Mouse (Mus musculus): ENCODE data around the gene Vopp1. TPM values are rescaled to one million over a fixed set of nuclear protein-coding genes. Genes with fewer than 3 reads are reported as not detected.
"Not testable (repeated sequence)": the region's sequence is repeated elsewhere in the genome, so short reads cannot be mapped to it uniquely, and the experiment has no call there.

Gene Vopp1
- polyA plus RNA-seq (2014; fragmentation: Nextera tagmentation; extraction: Ambion mirVana) = 102 and 109 TPM in 2 replicates

GRCm38 (mm10) chr6:57824422-57825258 is at the start of gene Vopp1:
Gene Vopp1, minus strand, starts transcription at chr6:57825159.
- H3K4me2 ChIP-seq (ENCODE audit: low read length) = peak within 1 kb of the TSS; percentile 62
- no peaks in the 10 kb centered on the region for H3K36me3 ChIP-seq (ENCODE audit: control insufficient read depth, insufficient read depth, low read length)
- H3K4me3 ChIP-seq (replicated peaks; ENCODE audit: low read depth, low read length) = peak within 1 kb of the TSS; percentile 95
- H3K9me3 ChIP-seq (ENCODE audit: control insufficient read depth, low read length) = no peaks in the 10 kb centered on the region
- DNase-seq = peak; percentile 94
- no peaks in the 10 kb centered on the region for H3K27me3 ChIP-seq (ENCODE audit: control insufficient read depth, insufficient read depth, low read length)
- H3K4me1 ChIP-seq (ENCODE audit: control insufficient read depth, insufficient read depth, low read length) = peaks cover 12% of the 10 kb centered on the region
- ATAC-seq (ENCODE audit: low FRiP score, low TSS enrichment) = peak; percentile 90
- H3K27ac ChIP-seq (replicated peaks; ENCODE audit: low read depth, low read length) = peak within 1 kb of the TSS; percentile 97
- H3K9ac ChIP-seq (replicated peaks; ENCODE audit: low read length) = peak within 1 kb of the TSS; percentile 99
- under 1% methylated on average over 87 of the region's 87 CpGs for WGBS

- Histone ChIP-seq H3K9me3 (ENCODE audit: control insufficient read depth, low read length) (no peaks in the 10 kb centered on the region), H3K27me3 (ENCODE audit: control insufficient read depth, insufficient read depth, low read length) (no peaks in the 10 kb centered on the region), H3K27ac (replicated peaks; ENCODE audit: low read depth, low read length) (no peak overlapping the region), H3K4me1 (ENCODE audit: control insufficient read depth, insufficient read depth, low read length) (no peaks in the 10 kb centered on the region), H3K9ac (replicated peaks; ENCODE audit: low read length) (no peak overlapping the region), H3K4me3 (replicated peaks; ENCODE audit: low read depth, low read length) (no peak overlapping the region), H3K4me2 (ENCODE audit: low read length) (no peak overlapping the region), H3K36me3 (ENCODE audit: control insufficient read depth, insufficient read depth, low read length) (no peaks in the 10 kb centered on the region)
- peak; percentile 87 for ATAC-seq (ENCODE audit: low FRiP score, low TSS enrichment)
- WGBS = 56% methylated on average over 6 of the region's 6 CpGs
- peak; percentile 84 for DNase-seq
These were observed 34.4 kb upstream of the Vopp1 start for GRCm38 (mm10) chr6:57859043-57860042.

- not testable (repeated sequence) for ATAC-seq (ENCODE audit: low FRiP score, low TSS enrichment); H3K9me3 ChIP-seq (ENCODE audit: control insufficient read depth, low read length); H3K36me3 ChIP-seq (ENCODE audit: control insufficient read depth, insufficient read depth, low read length); H3K4me3 ChIP-seq (replicated peaks; ENCODE audit: low read depth, low read length); H3K27ac ChIP-seq (replicated peaks; ENCODE audit: low read depth, low read length); H3K27me3 ChIP-seq (ENCODE audit: control insufficient read depth, insufficient read depth, low read length); H3K9ac ChIP-seq (replicated peaks; ENCODE audit: low read length); DNase-seq; H3K4me2 ChIP-seq (ENCODE audit: low read length); H3K4me1 ChIP-seq (ENCODE audit: control insufficient read depth, insufficient read depth, low read length)
- 85% methylated on average over 5 of the region's 5 CpGs for WGBS
These were observed 26.2 kb upstream of the Vopp1 start for GRCm38 (mm10) chr6:57851177-57851576.

- Histone ChIP-seq H3K27ac (replicated peaks; ENCODE audit: low read depth, low read length) (no peak within 1 kb of the TSS), H3K9ac (replicated peaks; ENCODE audit: low read length) (no peak within 1 kb of the TSS), H3K27me3 (ENCODE audit: control insufficient read depth, insufficient read depth, low read length) (no peaks in the 10 kb centered on the region), H3K9me3 (ENCODE audit: control insufficient read depth, low read length) (no peaks in the 10 kb centered on the region), H3K36me3 (ENCODE audit: control insufficient read depth, insufficient read depth, low read length) (no peaks in the 10 kb centered on the region), H3K4me1 (ENCODE audit: control insufficient read depth, insufficient read depth, low read length) (no peaks in the 10 kb centered on the region), H3K4me2 (ENCODE audit: low read length) (no peak within 1 kb of the TSS), H3K4me3 (replicated peaks; ENCODE audit: low read depth, low read length) (no peak within 1 kb of the TSS)
- 69% methylated on average over 1 of the region's 1 CpGs for WGBS
- DNase-seq (no peak), ATAC-seq (ENCODE audit: low FRiP score, low TSS enrichment) (no peak)
These were observed 25.3 kb upstream of the Vopp1 start, which contains the start of gene Vmn1r21 for GRCm38 (mm10) chr6:57850286-57850685. Gene Vmn1r21, minus strand, starts transcription at chr6:57850343.

GRCm38 (mm10) chr6:57839693-57840408 is 14.9 kb upstream of the Vopp1 start:
- Histone ChIP-seq H3K9me3 (ENCODE audit: control insufficient read depth, low read length) (no peaks in the 10 kb centered on the region), H3K27ac (replicated peaks; ENCODE audit: low read depth, low read length) (no peak overlapping the region), H3K9ac (replicated peaks; ENCODE audit: low read length) (no peak overlapping the region), H3K4me2 (ENCODE audit: low read length) (no peak overlapping the region), H3K4me1 (ENCODE audit: control insufficient read depth, insufficient read depth, low read length) (no peaks in the 10 kb centered on the region), H3K27me3 (ENCODE audit: control insufficient read depth, insufficient read depth, low read length) (no peaks in the 10 kb centered on the region), H3K36me3 (ENCODE audit: control insufficient read depth, insufficient read depth, low read length) (no peaks in the 10 kb centered on the region), H3K4me3 (replicated peaks; ENCODE audit: low read depth, low read length) (no peak overlapping the region)
- WGBS = 76% methylated on average over 2 of the region's 2 CpGs
- DNase-seq = no peak
- no peak for ATAC-seq (ENCODE audit: low FRiP score, low TSS enrichment)

GRCm38 (mm10) chr6:57825259-57825715 is 328 bp upstream of the Vopp1 start:
- Histone ChIP-seq H3K9me3 (ENCODE audit: control insufficient read depth, low read length) (no peaks in the 10 kb centered on the region), H3K4me1 (ENCODE audit: control insufficient read depth, insufficient read depth, low read length) (peaks cover 12% of the 10 kb centered on the region), H3K4me3 (replicated peaks; ENCODE audit: low read depth, low read length) (peak overlapping the region; percentile 95), H3K9ac (replicated peaks; ENCODE audit: low read length) (peak overlapping the region; percentile 99), H3K27ac (replicated peaks; ENCODE audit: low read depth, low read length) (peak overlapping the region; percentile 97), H3K36me3 (ENCODE audit: control insufficient read depth, insufficient read depth, low read length) (no peaks in the 10 kb centered on the region), H3K4me2 (ENCODE audit: low read length) (peak overlapping the region; percentile 62), H3K27me3 (ENCODE audit: control insufficient read depth, insufficient read depth, low read length) (no peaks in the 10 kb centered on the region)
- DNase-seq = no peak
- WGBS = 8% methylated on average over 5 of the region's 5 CpGs
- ATAC-seq (ENCODE audit: low FRiP score, low TSS enrichment) = no peak; the same call in 1 of the 2 replicates

- WGBS = 41% methylated on average over 3 of the region's 3 CpGs
- DNase-seq (peak; percentile 7), ATAC-seq (ENCODE audit: low FRiP score, low TSS enrichment) (no peak)
- no peaks in the 10 kb centered on the region for H3K9me3 ChIP-seq (ENCODE audit: control insufficient read depth, low read length)
- H3K27me3 ChIP-seq (ENCODE audit: control insufficient read depth, insufficient read depth, low read length) = no peaks in the 10 kb centered on the region
- peaks cover 12% of the 10 kb centered on the region for H3K4me1 ChIP-seq (ENCODE audit: control insufficient read depth, insufficient read depth, low read length)
- no peak overlapping the region; the same call in 1 of the 2 replicates for H3K9ac ChIP-seq (replicated peaks; ENCODE audit: low read length)
- H3K36me3 ChIP-seq (ENCODE audit: control insufficient read depth, insufficient read depth, low read length) = no peaks in the 10 kb centered on the region
- no peak overlapping the region for H3K27ac ChIP-seq (replicated peaks; ENCODE audit: low read depth, low read length)
- H3K4me3 ChIP-seq (replicated peaks; ENCODE audit: low read depth, low read length) = 0 out of 2 replicates have a peak overlapping the region, but pooled peaks have one; percentile 15
- H3K4me2 ChIP-seq (ENCODE audit: low read length) = peak overlapping the region; percentile 62
These were observed 1.5 kb downstream of the Vopp1 start for GRCm38 (mm10) chr6:57823461-57823860.

Data from midbrain, embryonic 14.5 days (tissue).